Mouse (Mus musculus): Measurements from ENCODE around the gene Abcb1b.
"Not testable (repeated sequence)": the region's sequence is repeated elsewhere in the genome, so short reads cannot be mapped to it uniquely, and the experiment has no call there.

The Abcb1b gene

GRCm38 (mm10) chr5:8797987-8798751 lies at the start of gene Abcb1b:
Abcb1b (plus strand) TSS chr5:8798147.
- peak; percentile 7 for DNase-seq

- no peak for DNase-seq
These were observed 25.1 kb upstream of the Abcb1b start for GRCm38 (mm10) chr5:8772866-8773265.

- no peak for DNase-seq
These were observed 19.6 kb upstream of the Abcb1b start for GRCm38 (mm10) chr5:8778311-8778710.

GRCm38 (mm10) chr5:8778751-8779150 lies 19.2 kb upstream of the Abcb1b start:
- DNase-seq: no peak

- DNase-seq: no peak
These were observed 5.7 kb upstream of the Abcb1b start for GRCm38 (mm10) chr5:8792281-8792680.

GRCm38 (mm10) chr5:8798752-8799115 lies 787 bp downstream of the Abcb1b start:
- no peak for DNase-seq

GRCm38 (mm10) chr5:8805742-8806141 lies 7.8 kb downstream of the Abcb1b start:
- DNase-seq: no peak

GRCm38 (mm10) chr5:8807137-8808004 lies 9.4 kb downstream of the Abcb1b start:
- DNase-seq: no peak

- DNase-seq: no peak
These were observed 15.9 kb downstream of the Abcb1b start for GRCm38 (mm10) chr5:8813872-8814271.

- no peak for DNase-seq
These were observed 22.0 kb downstream of the Abcb1b start for GRCm38 (mm10) chr5:8819635-8820591.

GRCm38 (mm10) chr5:8820592-8821104 lies 22.7 kb downstream of the Abcb1b start:
- not testable (repeated sequence) for DNase-seq

GRCm38 (mm10) chr5:8838661-8839438 lies 40.9 kb downstream of the Abcb1b start:
- DNase-seq: no peak

GRCm38 (mm10) chr5:8839651-8840050 lies 41.7 kb downstream of the Abcb1b start:
- no peak for DNase-seq

GRCm38 (mm10) chr5:8840887-8841286 lies 42.9 kb downstream of the Abcb1b start:
- peak; percentile 4 for DNase-seq

GRCm38 (mm10) chr5:8842815-8843214 lies 44.9 kb downstream of the Abcb1b start:
- DNase-seq: no peak

GRCm38 (mm10) chr5:8848607-8849575 lies 50.9 kb downstream of the Abcb1b start:
- DNase-seq: not testable (repeated sequence)

- DNase-seq: no peak
These were observed 52.9 kb downstream of the Abcb1b start for GRCm38 (mm10) chr5:8850851-8851250.

GRCm38 (mm10) chr5:8857201-8857600 lies 59.3 kb downstream of the Abcb1b start:
- no peak for DNase-seq

GRCm38 (mm10) chr5:8861811-8862210 lies 63.9 kb downstream of the Abcb1b start:
- no peak for DNase-seq

GRCm38 (mm10) chr5:8863580-8864337 lies 65.8 kb downstream of the Abcb1b start:
- DNase-seq: no peak

All from cerebellum, adult 11-12 months (tissue).